Mouse (Mus musculus): Measurements from ENCODE around the gene Cmtm5.

GRCm38 (mm10) chr14:54951587-54951986 is 15.5 kb downstream of the Cmtm5 start:
- TF ChIP-seq CTCF (IDR thresholded peaks at IDR 0.05; ENCODE audit: extremely low read depth, insufficient read depth, insufficient read length, insufficient replicate concordance): no peak
- no peak for TF ChIP-seq POLR2A (IDR thresholded peaks at IDR 0.05; ENCODE audit: low read depth, low read length)

Measured in spleen, adult 2 months (tissue).